Mouse (Mus musculus): ENCODE measurements around the gene Camk1.

DNA sequence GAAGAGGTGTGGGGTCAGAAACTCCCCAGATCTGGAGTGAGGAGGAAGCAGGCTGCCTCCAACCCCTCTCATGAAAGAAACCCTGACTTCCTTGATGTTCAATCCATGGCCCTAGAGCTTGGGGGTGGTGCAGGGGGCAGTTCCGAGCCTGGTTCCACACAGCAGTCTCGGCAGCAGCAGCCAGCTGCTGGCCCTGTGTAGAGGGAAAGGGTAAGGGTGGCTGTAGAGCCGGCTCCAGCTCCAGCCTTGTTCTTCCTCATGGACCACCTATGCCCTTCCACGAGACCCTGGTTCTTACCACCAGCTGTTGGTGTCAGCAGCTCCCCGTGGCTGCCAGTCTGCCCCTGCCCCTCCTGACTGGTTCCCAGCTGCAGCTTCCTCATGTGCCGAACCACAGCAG lies 9.6 kb downstream of the Camk1 start:
- TF ChIP-seq TAL1 (IDR thresholded peaks at IDR 0.05; ENCODE audit: low read length), result no peak
- TF ChIP-seq GATA1 (IDR thresholded peaks at IDR 0.05; ENCODE audit: low read length), result no peak

All from erythroblast, embryonic 14.5 days (primary cell).